Mouse (Mus musculus): Measurements from ENCODE around the gene Kansl1. TPM values are rescaled to one million over a fixed set of nuclear protein-coding genes. Genes with fewer than 3 reads are reported as not detected.
"Not testable (repeated sequence)": the region's sequence is repeated elsewhere in the genome, so short reads cannot be mapped to it uniquely, and the experiment has no call there.

Kansl1 gene
- polyA plus RNA-seq, 1 experiment from 2014 or later: 29.9 TPM

DNA sequence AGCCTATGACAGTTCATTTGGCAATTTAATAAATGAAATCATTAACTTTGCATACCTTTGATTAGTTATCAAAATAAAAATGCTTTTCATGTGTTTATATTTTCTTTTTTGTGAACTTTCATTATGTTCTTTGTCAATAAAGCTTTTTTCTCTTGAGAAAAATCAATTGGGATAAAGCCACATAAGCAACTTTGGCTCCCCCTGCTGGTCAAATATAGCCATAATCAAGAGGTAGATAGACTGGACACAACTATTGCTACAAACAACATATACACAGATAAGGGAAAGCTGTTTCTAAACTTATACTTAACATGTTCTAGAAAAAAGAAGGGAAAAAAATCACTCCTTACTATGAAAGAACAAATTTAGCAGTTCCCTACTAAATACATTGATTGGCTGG, 7.1 kb downstream of the Kansl1 start:
- Histone ChIP-seq H3K4me2 (replicated peaks; ENCODE audit: low read depth, low read length) (no peak overlapping the region), H3K9ac (ENCODE audit: low read depth, low read length) (no peak overlapping the region), H3K27me3 (ENCODE audit: control insufficient read depth, insufficient read depth, low read length) (no peaks in the 10 kb centered on the region), H3K27ac (ENCODE audit: low read depth, low read length) (no peak overlapping the region), H3K9me3 (ENCODE audit: control insufficient read depth, low read length) (no peaks in the 10 kb centered on the region), H3K4me3 (ENCODE audit: low read length) (no peak overlapping the region), H3K36me3 (ENCODE audit: control insufficient read depth, insufficient read depth, low read length) (peaks cover 22% of the 10 kb centered on the region; the same call in 1 of the 2 replicates), H3K4me1 (ENCODE audit: control insufficient read depth, insufficient read depth, low read length) (no peaks in the 10 kb centered on the region)
- no peak for ATAC-seq (ENCODE audit: low FRiP score, low TSS enrichment)

DNA sequence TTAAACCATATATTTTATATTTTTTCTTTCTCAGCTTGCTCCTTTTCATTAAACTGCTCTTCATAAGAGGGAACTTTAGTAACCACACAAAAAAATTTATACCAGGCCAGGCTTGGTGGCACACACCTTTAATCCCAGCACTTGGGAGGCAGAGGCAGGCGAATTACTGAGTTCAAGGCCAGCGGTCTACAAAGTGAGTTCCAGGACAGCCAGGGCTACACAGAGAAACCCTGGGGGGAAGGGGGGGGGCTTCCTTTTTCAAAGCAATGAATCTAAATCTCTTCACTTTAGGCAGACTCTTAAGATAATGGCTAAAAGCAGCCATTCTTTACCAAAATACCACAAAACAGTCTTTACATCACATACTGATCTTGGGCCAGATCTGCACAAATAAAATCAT, 9.0 kb downstream of the Kansl1 start:
- H3K4me1 ChIP-seq (ENCODE audit: control insufficient read depth, insufficient read depth, low read length): no peaks in the 10 kb centered on the region
- H3K4me3 ChIP-seq (ENCODE audit: low read length): no peak overlapping the region
- ATAC-seq (ENCODE audit: low FRiP score, low TSS enrichment): no peak
- no peaks in the 10 kb centered on the region for H3K27me3 ChIP-seq (ENCODE audit: control insufficient read depth, insufficient read depth, low read length)
- H3K4me2 ChIP-seq (replicated peaks; ENCODE audit: low read depth, low read length): no peak overlapping the region
- H3K27ac ChIP-seq (ENCODE audit: low read depth, low read length): no peak overlapping the region
- 96% methylated on average over 2 of the region's 2 CpGs for WGBS
- H3K9ac ChIP-seq (ENCODE audit: low read depth, low read length): no peak overlapping the region
- no peaks in the 10 kb centered on the region for H3K9me3 ChIP-seq (ENCODE audit: control insufficient read depth, low read length)
- peaks cover 18% of the 10 kb centered on the region; the same call in 1 of the 2 replicates for H3K36me3 ChIP-seq (ENCODE audit: control insufficient read depth, insufficient read depth, low read length)

DNA sequence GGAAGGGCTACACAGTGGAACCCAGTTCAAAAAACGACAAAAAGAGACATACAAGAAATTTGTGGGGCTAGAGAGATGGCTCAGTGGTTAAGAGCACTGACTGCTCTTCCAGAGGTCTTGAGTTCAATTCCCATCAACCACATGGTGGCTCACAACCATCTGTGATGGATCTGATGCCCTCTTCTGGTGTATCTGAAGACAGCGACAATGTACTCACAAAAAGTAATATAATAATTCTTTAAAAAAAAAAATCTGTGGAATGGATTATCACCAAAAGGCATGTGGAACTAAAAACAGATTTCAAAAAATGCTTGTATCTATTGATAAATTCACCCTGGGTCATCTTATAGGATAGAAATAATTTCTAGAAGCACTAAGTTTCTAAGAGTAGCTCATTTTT, 10.2 kb downstream of the Kansl1 start:
- Histone ChIP-seq H3K4me3 (ENCODE audit: low read length) (no peak overlapping the region), H3K4me2 (replicated peaks; ENCODE audit: low read depth, low read length) (no peak overlapping the region), H3K4me1 (ENCODE audit: control insufficient read depth, insufficient read depth, low read length) (no peaks in the 10 kb centered on the region), H3K27ac (ENCODE audit: low read depth, low read length) (no peak overlapping the region), H3K36me3 (ENCODE audit: control insufficient read depth, insufficient read depth, low read length) (peaks cover 12% of the 10 kb centered on the region; the same call in 1 of the 2 replicates), H3K9me3 (ENCODE audit: control insufficient read depth, low read length) (no peaks in the 10 kb centered on the region), H3K27me3 (ENCODE audit: control insufficient read depth, insufficient read depth, low read length) (no peaks in the 10 kb centered on the region), H3K9ac (ENCODE audit: low read depth, low read length) (no peak overlapping the region)
- no peak for ATAC-seq (ENCODE audit: low FRiP score, low TSS enrichment)
- WGBS: 81% methylated on average over 2 of the region's 2 CpGs

DNA sequence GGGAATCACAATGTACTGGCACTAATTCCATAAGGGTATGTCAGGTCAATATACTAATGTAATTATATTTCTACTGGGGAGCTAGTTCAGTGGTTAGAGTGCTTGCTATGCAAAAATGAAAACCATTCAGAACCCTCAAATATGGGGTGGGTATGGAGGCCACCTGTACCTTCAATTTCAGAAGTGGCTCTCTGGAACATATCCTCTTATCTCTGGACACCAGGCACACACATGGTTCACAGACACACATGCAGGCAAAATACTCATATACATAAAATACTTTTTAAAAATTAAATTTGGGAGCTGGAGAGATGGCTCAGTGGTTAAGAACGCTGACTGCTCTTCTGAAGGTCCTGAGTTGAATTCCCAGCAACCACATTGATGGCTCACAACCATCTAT, 16.0 kb downstream of the Kansl1 start:
- Histone ChIP-seq H3K9me3 (ENCODE audit: control insufficient read depth, low read length) (no peaks in the 10 kb centered on the region), H3K9ac (ENCODE audit: low read depth, low read length) (no peak overlapping the region), H3K27ac (ENCODE audit: low read depth, low read length) (no peak overlapping the region), H3K27me3 (ENCODE audit: control insufficient read depth, insufficient read depth, low read length) (no peaks in the 10 kb centered on the region), H3K4me2 (replicated peaks; ENCODE audit: low read depth, low read length) (no peak overlapping the region), H3K36me3 (ENCODE audit: control insufficient read depth, insufficient read depth, low read length) (no peaks in the 10 kb centered on the region), H3K4me3 (ENCODE audit: low read length) (no peak overlapping the region), H3K4me1 (ENCODE audit: control insufficient read depth, insufficient read depth, low read length) (no peaks in the 10 kb centered on the region)
- ATAC-seq (ENCODE audit: low FRiP score, low TSS enrichment): no peak
- 97% methylated on average over 1 of the region's 1 CpGs for WGBS

DNA sequence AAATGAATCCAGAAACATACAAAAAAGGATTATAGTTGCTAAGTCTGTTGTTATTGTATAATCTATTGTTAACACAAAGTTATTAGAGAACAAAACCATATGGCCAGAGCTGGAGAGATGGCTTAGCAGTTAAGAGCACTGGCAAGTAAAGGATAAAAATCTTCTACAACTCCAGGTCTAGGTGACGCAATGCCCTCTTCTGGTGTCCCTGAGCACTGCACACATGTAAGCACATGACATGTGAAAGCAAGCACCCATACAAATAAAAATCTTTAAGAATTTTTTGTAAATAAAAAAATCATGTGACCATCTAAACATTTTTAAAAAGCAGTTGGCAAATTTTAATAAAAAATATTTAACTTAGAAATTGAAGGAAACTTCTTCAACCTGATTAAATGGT, 17.4 kb downstream of the Kansl1 start:
- Histone ChIP-seq H3K27ac (ENCODE audit: low read depth, low read length) (no peak overlapping the region), H3K4me2 (replicated peaks; ENCODE audit: low read depth, low read length) (no peak overlapping the region), H3K4me3 (ENCODE audit: low read length) (no peak overlapping the region), H3K9ac (ENCODE audit: low read depth, low read length) (no peak overlapping the region), H3K4me1 (ENCODE audit: control insufficient read depth, insufficient read depth, low read length) (no peaks in the 10 kb centered on the region), H3K9me3 (ENCODE audit: control insufficient read depth, low read length) (no peaks in the 10 kb centered on the region), H3K36me3 (ENCODE audit: control insufficient read depth, insufficient read depth, low read length) (no peaks in the 10 kb centered on the region), H3K27me3 (ENCODE audit: control insufficient read depth, insufficient read depth, low read length) (no peaks in the 10 kb centered on the region)
- no peak for ATAC-seq (ENCODE audit: low FRiP score, low TSS enrichment)
- WGBS: 90% methylated on average over 1 of the region's 1 CpGs

DNA sequence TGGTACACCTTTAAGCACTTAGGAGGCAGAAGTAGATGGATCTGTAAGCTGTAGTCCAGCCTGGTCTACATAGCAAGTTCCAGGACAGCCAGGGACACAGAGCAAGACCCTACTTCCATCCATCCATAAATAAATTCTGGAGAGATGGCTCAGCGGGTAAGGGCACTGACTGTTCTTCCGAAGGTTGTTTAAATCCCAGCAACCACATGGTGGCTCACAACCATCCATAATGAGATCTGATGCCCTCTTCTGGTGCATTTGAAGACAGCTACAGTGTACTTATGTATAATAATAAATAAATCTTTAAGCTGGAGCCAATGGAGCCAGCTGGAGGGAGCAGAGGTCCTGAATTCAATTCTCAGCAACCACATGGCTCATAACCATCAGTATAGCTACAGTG, 20.2 kb downstream of the Kansl1 start:
- not testable (repeated sequence) for H3K27me3 ChIP-seq (ENCODE audit: control insufficient read depth, insufficient read depth, low read length); H3K36me3 ChIP-seq (ENCODE audit: control insufficient read depth, insufficient read depth, low read length); H3K4me3 ChIP-seq (ENCODE audit: low read length); H3K9ac ChIP-seq (ENCODE audit: low read depth, low read length); H3K4me2 ChIP-seq (replicated peaks; ENCODE audit: low read depth, low read length); H3K9me3 ChIP-seq (ENCODE audit: control insufficient read depth, low read length); ATAC-seq (ENCODE audit: low FRiP score, low TSS enrichment); H3K27ac ChIP-seq (ENCODE audit: low read depth, low read length); H3K4me1 ChIP-seq (ENCODE audit: control insufficient read depth, insufficient read depth, low read length)
- WGBS: 73% methylated on average over 2 of the region's 2 CpGs

DNA sequence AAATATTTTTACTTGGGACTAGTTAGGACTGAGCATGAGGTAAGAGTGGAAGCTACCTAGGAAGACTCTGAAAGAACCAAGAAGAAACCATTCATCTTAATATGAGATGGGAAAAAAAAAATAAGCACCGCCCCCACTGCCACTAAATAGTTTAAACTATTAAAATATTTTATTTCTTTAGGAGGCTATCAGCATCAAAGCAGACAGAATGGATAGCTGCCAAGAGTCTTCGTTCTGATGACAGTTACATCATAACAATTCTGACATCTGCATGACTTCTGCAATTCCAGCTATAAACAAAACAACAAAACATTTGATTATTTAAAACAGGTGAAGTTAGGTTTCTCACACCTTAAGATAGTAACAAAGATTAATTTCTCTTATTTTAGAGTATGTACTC, 23.1 kb downstream of the Kansl1 start:
- ATAC-seq (ENCODE audit: low FRiP score, low TSS enrichment): no peak
- 86% methylated on average over 2 of the region's 2 CpGs for WGBS

DNA sequence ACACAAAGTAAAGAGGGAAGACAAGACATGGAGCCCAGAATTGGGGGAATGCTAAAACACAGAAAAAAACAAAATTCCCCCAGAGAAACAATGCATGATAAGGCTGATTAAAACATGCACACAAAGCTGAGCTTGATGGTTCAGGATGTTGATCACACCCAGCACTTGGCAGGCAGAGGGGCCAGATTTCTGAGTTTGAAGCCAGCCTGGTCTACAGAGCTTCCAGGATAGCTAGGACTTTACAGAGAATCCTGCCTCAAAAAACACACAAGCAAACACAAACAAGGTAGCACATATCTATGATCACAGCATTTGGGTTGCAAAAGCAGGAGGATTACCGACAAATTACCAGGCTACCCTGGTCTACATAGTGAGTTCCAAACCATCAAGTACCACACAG, 23.6 kb downstream of the Kansl1 start:
- 90% methylated on average over 1 of the region's 1 CpGs for WGBS
- no peak overlapping the region for H3K9ac ChIP-seq (ENCODE audit: low read depth, low read length)
- H3K27me3 ChIP-seq (ENCODE audit: control insufficient read depth, insufficient read depth, low read length): no peaks in the 10 kb centered on the region
- no peak for ATAC-seq (ENCODE audit: low FRiP score, low TSS enrichment)
- H3K4me2 ChIP-seq (replicated peaks; ENCODE audit: low read depth, low read length): no peak overlapping the region
- H3K4me3 ChIP-seq (ENCODE audit: low read length): no peak overlapping the region
- no peaks in the 10 kb centered on the region for H3K9me3 ChIP-seq (ENCODE audit: control insufficient read depth, low read length)
- 0 out of 2 replicates have a peak, but pooled peaks cover 7% of the 10 kb centered on the region for H3K4me1 ChIP-seq (ENCODE audit: control insufficient read depth, insufficient read depth, low read length)
- H3K27ac ChIP-seq (ENCODE audit: low read depth, low read length): no peak overlapping the region
- H3K36me3 ChIP-seq (ENCODE audit: control insufficient read depth, insufficient read depth, low read length): no peaks in the 10 kb centered on the region

More for the DNA sequence above, 23.1 kb downstream of the Kansl1 start:
- Histone ChIP-seq H3K27ac (ENCODE audit: low read depth, low read length) (no peak overlapping the region), H3K27me3 (ENCODE audit: control insufficient read depth, insufficient read depth, low read length) (no peaks in the 10 kb centered on the region), H3K4me2 (replicated peaks; ENCODE audit: low read depth, low read length) (no peak overlapping the region), H3K4me3 (ENCODE audit: low read length) (no peak overlapping the region), H3K9me3 (ENCODE audit: control insufficient read depth, low read length) (no peaks in the 10 kb centered on the region), H3K9ac (ENCODE audit: low read depth, low read length) (no peak overlapping the region), H3K4me1 (ENCODE audit: control insufficient read depth, insufficient read depth, low read length) (0 out of 2 replicates have a peak, but pooled peaks cover 7% of the 10 kb centered on the region), H3K36me3 (ENCODE audit: control insufficient read depth, insufficient read depth, low read length) (no peaks in the 10 kb centered on the region)

DNA sequence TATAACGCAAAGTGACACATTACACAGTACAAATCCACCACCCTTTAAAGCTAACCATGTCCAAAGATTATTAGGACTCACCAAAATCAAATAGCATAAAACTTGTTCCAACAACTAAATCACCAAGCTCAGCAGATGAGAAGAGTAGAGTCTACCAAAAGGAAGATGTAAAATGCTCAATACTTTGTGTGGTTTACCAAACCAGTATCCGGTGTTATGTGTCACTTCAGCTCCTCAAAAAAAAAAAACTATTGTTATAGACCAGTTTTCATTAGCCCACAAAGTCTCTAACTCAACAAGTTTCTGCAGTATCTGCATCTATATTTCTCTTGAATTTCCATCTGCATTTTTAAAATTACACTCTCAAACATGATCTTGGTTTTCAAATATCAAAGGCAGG, 25.3 kb downstream of the Kansl1 start:
- no peak for ATAC-seq (ENCODE audit: low FRiP score, low TSS enrichment)
- Histone ChIP-seq H3K9me3 (ENCODE audit: control insufficient read depth, low read length) (no peaks in the 10 kb centered on the region), H3K9ac (ENCODE audit: low read depth, low read length) (peak overlapping the region; percentile 99; the same call in 1 of the 2 replicates), H3K36me3 (ENCODE audit: control insufficient read depth, insufficient read depth, low read length) (no peaks in the 10 kb centered on the region), H3K27ac (ENCODE audit: low read depth, low read length) (no peak overlapping the region; the same call in 1 of the 2 replicates), H3K4me1 (ENCODE audit: control insufficient read depth, insufficient read depth, low read length) (peaks cover 7% of the 10 kb centered on the region; the same call in 1 of the 2 replicates), H3K4me3 (ENCODE audit: low read length) (peak overlapping the region; percentile 74), H3K27me3 (ENCODE audit: control insufficient read depth, insufficient read depth, low read length) (no peaks in the 10 kb centered on the region), H3K4me2 (replicated peaks; ENCODE audit: low read depth, low read length) (peak overlapping the region; percentile 43)
- WGBS: 49% methylated on average over 2 of the region's 2 CpGs

All from kidney, embryonic 14.5 days (tissue).